ENCODE assay signal across 24 mouse cellular contexts in genomic region chr4:129149321-129149720, GRCm38 (mm10). TPM values are rescaled to one million over a fixed set of nuclear protein-coding genes. Genes with fewer than 3 reads are reported as not detected.
"Had no signal": no experiment of that assay in that cellular context is flagged by ENCODE, and none has a peak within 500 bp of the region (broad histone marks: within the 10 kb centered on the region; RNA-seq: fewer than 3 reads in every experiment).

No protein-coding gene starts in this region.

- H3K27me3 ChIP-seq: limb, embryonic 12.5 days; limb, embryonic 15.5 days; megakaryocyte, embryonic 14.5 days had no signal

- ATAC-seq: intestine, embryonic 16.5 days; liver, postnatal 0 days; lung, postnatal 0 days had no signal

- H3K4me2 ChIP-seq: limb, embryonic 12.5 days; limb, embryonic 15.5 days; liver, embryonic 11.5 days; lung, embryonic 14.5 days had no signal

- H3K9ac ChIP-seq: limb, embryonic 12.5 days; limb, embryonic 15.5 days; liver, embryonic 14.5 days; liver, postnatal 0 days; lung, embryonic 14.5 days had no signal

- H3K9me3 ChIP-seq: limb, embryonic 12.5 days; limb, embryonic 15.5 days; megakaryocyte, embryonic 14.5 days; midbrain, embryonic 10.5 days had no signal

- DNase-seq: kidney, adult 18-20 months; kidney, adult 9 months; kidney, postnatal 14 days; kidney, postnatal 4 days; layer of hippocampus, adult 9-11 months; left cerebral cortex, postnatal 4 days; liver, postnatal 0 days; lung, embryonic 14.5 days; midbrain, embryonic 14.5 days; thymus, postnatal 36 days had no signal

- H3K27ac ChIP-seq: limb, embryonic 12.5 days; limb, embryonic 15.5 days; liver, embryonic 14.5 days; midbrain, embryonic 10.5 days had no signal

- H3K4me3 ChIP-seq: limb, embryonic 12.5 days; limb, embryonic 15.5 days; megakaryocyte, embryonic 14.5 days; midbrain, embryonic 10.5 days had no signal

RNA-seq across cellular contexts. Expression of gene Fndc5, which starts 12.5 kb away (rescaled TPM):
- total RNA-seq: neutrophil, adult 5-6 weeks had no signal

RNA-seq across cellular contexts. Expression of gene Hpca, which starts 27.5 kb away (rescaled TPM):
- total RNA-seq: neutrophil, adult 5-6 weeks had no signal
- polyA plus RNA-seq: spleen, adult 2 months had no signal

RNA-seq across cellular contexts. Expression of gene Tmem54, which starts 44.0 kb away (rescaled TPM):
- total RNA-seq: layer of hippocampus, adult 18-20 months; layer of hippocampus, postnatal 25 days; left cerebral cortex, adult 8-10 months; left cerebral cortex, postnatal 14 days; left cerebral cortex, postnatal 4 days; neutrophil, adult 5-6 weeks had no signal
- polyA plus RNA-seq: midbrain, embryonic 14.5 days had no signal
